Mouse (Mus musculus): Measurements from ENCODE around the gene Kmt2e.

Kmt2e gene

GRCm38 (mm10) chr5:23433720-23434597, at the start of gene Kmt2e:
Kmt2e (plus strand) TSS chr5:23434441.
- DNase-seq (ENCODE audit: low spot score) = peak; percentile 86

DNA sequence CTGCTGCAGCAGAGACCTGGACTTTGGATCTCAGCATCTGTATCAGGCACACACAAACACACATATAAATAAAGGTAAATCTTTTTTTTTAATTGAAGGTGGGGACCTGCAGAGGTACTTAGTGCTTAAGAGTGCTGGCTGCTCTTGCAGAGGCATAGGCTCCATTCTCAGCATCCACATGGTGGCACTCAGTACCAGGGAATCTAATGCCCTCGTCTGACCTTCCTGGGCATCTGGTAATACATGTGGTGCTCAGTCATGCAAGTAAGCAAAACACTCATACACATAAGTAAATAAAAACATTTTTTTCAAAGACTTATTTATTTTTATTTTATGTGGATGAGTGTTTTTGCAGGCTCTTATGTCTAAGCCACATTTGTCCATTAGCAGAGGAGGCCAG, 49.1 kb upstream of the Kmt2e start:
- peak; percentile 18 for DNase-seq (ENCODE audit: low spot score)

GRCm38 (mm10) chr5:23385763-23386217, 48.5 kb upstream of the Kmt2e start:
- peak; percentile 33 for DNase-seq (ENCODE audit: low spot score)

GRCm38 (mm10) chr5:23386562-23387312, 47.5 kb upstream of the Kmt2e start:
- DNase-seq (ENCODE audit: low spot score) = peak; percentile 93

DNA sequence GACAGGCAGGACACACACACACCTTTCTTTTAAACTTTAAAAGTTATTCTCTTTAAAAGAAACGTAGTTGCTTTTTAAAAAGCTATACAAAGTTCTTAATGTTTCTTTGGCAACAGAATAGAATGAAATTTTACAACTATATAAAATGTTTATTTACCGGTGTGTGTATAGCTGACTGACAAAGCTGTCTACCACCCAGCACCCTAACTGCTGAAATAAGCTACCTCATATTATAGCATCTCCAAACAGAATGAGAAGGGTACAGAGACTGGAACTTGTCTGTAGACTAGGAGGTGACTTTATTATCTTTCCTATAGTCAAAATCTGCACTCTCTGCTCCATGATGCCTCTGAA, 47.0 kb upstream of the Kmt2e start:
- no peak for DNase-seq (ENCODE audit: low spot score)

- no peak for DNase-seq (ENCODE audit: low spot score)
Observed at GRCm38 (mm10) chr5:23388091-23388490, 46.1 kb upstream of the Kmt2e start.

GRCm38 (mm10) chr5:23389601-23390305, 44.5 kb upstream of the Kmt2e start:
- no peak for DNase-seq (ENCODE audit: low spot score)

- no peak for DNase-seq (ENCODE audit: low spot score)
Observed at GRCm38 (mm10) chr5:23391714-23392113, 42.5 kb upstream of the Kmt2e start.

DNA sequence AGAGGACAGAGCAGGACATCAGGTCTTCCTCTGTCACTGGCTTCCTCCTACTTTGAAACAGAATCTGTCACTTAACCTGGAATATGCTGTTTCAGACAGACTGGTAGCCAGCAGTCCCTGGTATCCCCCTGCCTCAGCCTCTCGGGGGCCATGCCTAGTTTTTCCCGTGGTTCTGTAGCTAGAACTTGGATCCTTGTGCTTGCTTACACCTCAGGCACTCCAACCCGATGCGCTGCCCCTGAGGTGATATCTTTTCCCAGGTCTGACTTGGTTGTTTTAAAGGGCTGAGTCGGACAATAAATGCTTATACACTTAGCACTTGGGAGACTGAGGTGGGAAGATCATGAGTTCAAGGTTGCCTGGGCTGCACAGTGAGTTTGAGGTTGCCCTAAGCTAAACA, 40.4 kb upstream of the Kmt2e start:
- DNase-seq (ENCODE audit: low spot score) = no peak

- no peak for DNase-seq (ENCODE audit: low spot score)
Observed at GRCm38 (mm10) chr5:23394366-23395145, 39.7 kb upstream of the Kmt2e start.

- no peak for DNase-seq (ENCODE audit: low spot score)
Observed at GRCm38 (mm10) chr5:23395721-23396120, 38.5 kb upstream of the Kmt2e start.

GRCm38 (mm10) chr5:23396756-23397155, 37.5 kb upstream of the Kmt2e start:
- no peak for DNase-seq (ENCODE audit: low spot score)

- no peak for DNase-seq (ENCODE audit: low spot score)
Observed at GRCm38 (mm10) chr5:23400156-23400555, 34.1 kb upstream of the Kmt2e start.

GRCm38 (mm10) chr5:23400868-23401267, 33.4 kb upstream of the Kmt2e start:
- no peak for DNase-seq (ENCODE audit: low spot score)

- no peak for DNase-seq (ENCODE audit: low spot score)
Observed at GRCm38 (mm10) chr5:23401368-23401767, 32.9 kb upstream of the Kmt2e start.

DNA sequence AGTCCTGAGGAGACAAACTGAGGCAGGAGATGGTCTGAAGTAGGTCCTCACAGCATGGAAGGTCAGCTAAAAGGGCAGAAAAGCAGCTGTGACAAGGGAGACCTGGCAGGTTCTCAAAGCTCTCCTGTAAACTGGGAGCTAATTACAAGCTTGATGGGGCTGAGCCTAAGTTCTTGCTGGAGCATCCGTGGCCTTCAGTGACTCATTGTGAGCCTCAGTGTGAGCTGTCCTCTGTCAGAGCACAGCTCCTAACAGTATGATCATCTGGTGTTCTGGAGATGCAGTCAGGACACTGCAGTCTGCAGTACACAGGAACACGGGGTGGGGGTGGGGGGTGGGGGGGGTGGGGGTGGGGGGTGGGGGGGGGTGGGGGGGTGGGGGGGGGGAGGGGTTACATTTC, 32.2 kb upstream of the Kmt2e start:
- peak; percentile 38 for DNase-seq (ENCODE audit: low spot score)

- DNase-seq (ENCODE audit: low spot score) = no peak
Observed at GRCm38 (mm10) chr5:23403161-23403560, 31.1 kb upstream of the Kmt2e start.

GRCm38 (mm10) chr5:23405666-23406404, 28.4 kb upstream of the Kmt2e start:
- no peak for DNase-seq (ENCODE audit: low spot score)

- DNase-seq (ENCODE audit: low spot score) = no peak
Observed at GRCm38 (mm10) chr5:23406405-23406745, 27.9 kb upstream of the Kmt2e start.

- DNase-seq (ENCODE audit: low spot score) = no peak
Observed at GRCm38 (mm10) chr5:23408106-23408505, 26.1 kb upstream of the Kmt2e start.

DNA sequence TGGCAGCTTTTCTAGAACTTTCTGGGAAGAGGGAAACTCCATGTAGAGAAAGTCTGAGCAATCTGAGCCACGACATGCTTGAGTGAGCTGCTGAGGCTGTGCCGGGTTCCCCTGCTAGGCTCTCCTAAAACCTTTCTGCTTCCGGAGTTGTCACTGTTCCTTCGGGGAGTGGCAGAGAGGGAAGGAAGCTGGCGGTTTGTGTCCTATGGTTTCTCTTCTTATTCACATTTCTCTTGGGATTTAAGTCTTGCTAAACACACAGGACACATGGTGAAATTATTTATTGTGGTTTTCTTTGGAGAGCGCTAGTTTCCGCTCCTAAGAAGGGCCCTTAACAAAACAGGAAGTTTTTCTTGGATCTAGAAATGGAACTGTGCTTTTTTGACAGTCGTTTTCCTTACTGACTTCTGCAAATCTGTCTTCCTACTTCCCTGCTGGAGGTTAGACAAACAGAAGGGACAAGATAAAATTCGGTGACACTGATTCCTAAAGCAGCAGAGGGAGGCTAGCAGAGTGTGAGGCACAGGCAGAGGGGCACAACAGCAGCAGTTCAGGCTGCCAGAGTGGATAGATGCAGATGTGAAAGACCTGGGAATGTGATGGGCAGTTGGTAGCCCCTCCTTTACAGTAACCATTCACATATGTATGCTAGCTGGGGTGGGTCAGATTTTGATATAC, 24.1 kb upstream of the Kmt2e start:
- DNase-seq (ENCODE audit: low spot score) = no peak

All from MN1 (cell line).